Mouse (Mus musculus) kidney, postnatal 0 days (tissue): Measurements from ENCODE around the gene Snhg11. TPM values are rescaled to one million over a fixed set of nuclear protein-coding genes. Genes with fewer than 3 reads are reported as not detected.
"Not testable (repeated sequence)": the region's sequence is repeated elsewhere in the genome, so short reads cannot be mapped to it uniquely, and the experiment has no call there.

ENCODE experiments used
- ATAC-seq: fragments of 200-750 bp; cut with Nextera tagmentation; replicated peaks from 2 replicates; pipeline ENCODE4 v1.8.0; 2017; ENCODE audit warnings: low read depth, moderate number of reproducible peaks, moderate TSS enrichment, moderate library complexity; ENCODE audit not compliant: low FRiP score
- DNase-seq: peaks from one replicate; pipeline ENCODE4 v3.0.0-alpha.2; 2016; ENCODE audit warnings: low spot score
- H3K27ac ChIP-seq: fragments of 300-500 bp; sonication (generic); 2 replicates; pipeline ENCODE4 v1.5.1; 2014; ENCODE audit warnings: mild to moderate bottlenecking
- H3K27me3 ChIP-seq: fragments of 300-500 bp; sonication (generic); 2 replicates; pipeline ENCODE4 v1.6.1; 2014; ENCODE audit warnings: low read length, mixed read lengths; ENCODE audit not compliant: insufficient read depth
- H3K36me3 ChIP-seq: fragments of 300-500 bp; sonication (generic); 2 replicates; pipeline ENCODE4 v1.6.1; 2014; ENCODE audit warnings: low read length, mixed read lengths; ENCODE audit not compliant: insufficient read depth
- H3K4me1 ChIP-seq: fragments of 300-500 bp; sonication (generic); replicated peaks from 2 replicates; pipeline ENCODE4 v1.6.1; 2014; ENCODE audit warnings: antibody characterized with exemption, low read length, mixed read lengths; ENCODE audit not compliant: insufficient read depth
- H3K4me2 ChIP-seq: fragments of 300-500 bp; sonication (generic); 2 replicates; pipeline ENCODE4 v1.6.1; 2014; ENCODE audit warnings: mild to moderate bottlenecking, low read length, moderate library complexity, mixed read lengths
- H3K4me3 ChIP-seq: fragments of 300-500 bp; sonication (generic); replicated peaks from 2 replicates; pipeline ENCODE4 v1.5.1; 2014; ENCODE audit warnings: low read depth, low read length
- H3K9ac ChIP-seq: fragments of 300-500 bp; sonication (generic); 2 replicates; pipeline ENCODE4 v1.6.1; 2014; ENCODE audit warnings: low read depth, low read length
- H3K9me3 ChIP-seq: fragments of 300-500 bp; sonication (generic); replicated peaks from 2 replicates; pipeline ENCODE4 v1.6.1; 2016; ENCODE audit warnings: low read length, inconsistent platforms, mixed read lengths
- CTCF ChIP-seq: IDR thresholded peaks from 2 replicates; pipeline ENCODE4 v1.5.1; 2016; ENCODE audit warnings: antibody characterized with exemption, low read depth, mild to moderate bottlenecking, moderate library complexity
- WGBS: fragments of 180-500 bp; shearing (Covaris S2); extraction: QIAGEN DNeasy Blood & Tissue Kit; methylation state at CpG from one replicate; pipeline ENCODE4 v1.1.7; 2014; 5-methylcytosine and 5-hydroxymethylcytosine counted together
- polyA plus RNA-seq: library from polyadenylated mRNA; unstranded; fragments of >200 nt; fragmentation: Nextera tagmentation; extraction: Ambion mirVana; gene quantifications from 2 replicates; pipeline ENCODE4 v1.2.1, GENCODE M21; 2015

Snhg11 gene
- polyA plus RNA-seq, 1 experiment from 2014 or later = 2.9 TPM

- Histone ChIP-seq H3K36me3 (no peaks in the 10 kb centered on the region), H3K9ac (no peak overlapping the region), H3K27ac (no peak overlapping the region), H3K4me2 (no peak overlapping the region), H3K27me3 (no peaks in the 10 kb centered on the region), H3K4me3 (no peak overlapping the region), H3K9me3 (no peaks in the 10 kb centered on the region), H3K4me1 (no peaks in the 10 kb centered on the region)
- no peak for ATAC-seq
- DNase-seq = no peak
- WGBS = 89% methylated on average over 6 of the region's 6 CpGs
- no peak for TF ChIP-seq CTCF
These were observed 20.9 kb downstream of the Snhg11 start for GRCm38 (mm10) chr2:158396369-158396768.

- H3K9me3 ChIP-seq, H3K4me3 ChIP-seq, H3K4me2 ChIP-seq, ATAC-seq, H3K27me3 ChIP-seq, H3K36me3 ChIP-seq, H3K27ac ChIP-seq, H3K4me1 ChIP-seq, DNase-seq, H3K9ac ChIP-seq: not testable (repeated sequence)
- 60% methylated on average over 13 of the region's 13 CpGs for WGBS
These were observed 21.7 kb downstream of the Snhg11 start for GRCm38 (mm10) chr2:158397140-158397539.

GRCm38 (mm10) chr2:158402915-158403314, 27.5 kb downstream of the Snhg11 start:
- no peaks in the 10 kb centered on the region for H3K36me3 ChIP-seq
- WGBS = 88% methylated on average over 7 of the region's 7 CpGs

GRCm38 (mm10) chr2:158408997-158409594, 33.7 kb downstream of the Snhg11 start:
- ATAC-seq (no peak; the same call in 1 of the 2 replicates), DNase-seq (no peak)
- Histone ChIP-seq H3K9me3 (no peaks in the 10 kb centered on the region), H3K4me1 (0 out of 2 replicates have a peak, but pooled peaks cover 4% of the 10 kb centered on the region), H3K4me3 (peak overlapping the region; percentile 83), H3K36me3 (no peaks in the 10 kb centered on the region), H3K27me3 (no peaks in the 10 kb centered on the region), H3K9ac (peak overlapping the region; percentile 36; the same call in 1 of the 2 replicates), H3K27ac (no peak overlapping the region), H3K4me2 (peak overlapping the region; percentile 61)
- 18% methylated on average over 14 of the region's 14 CpGs for WGBS
- TF ChIP-seq CTCF = no peak

More at GRCm38 (mm10) chr2:158402915-158403314, 27.5 kb downstream of the Snhg11 start:
- Histone ChIP-seq H3K9me3 (no peaks in the 10 kb centered on the region), H3K4me1 (no peaks in the 10 kb centered on the region), H3K27ac (no peak overlapping the region), H3K27me3 (no peaks in the 10 kb centered on the region), H3K4me2 (no peak overlapping the region), H3K4me3 (no peak overlapping the region), H3K9ac (no peak overlapping the region)
- TF ChIP-seq CTCF = no peak
- ATAC-seq (no peak), DNase-seq (no peak)

GRCm38 (mm10) chr2:158409595-158410021, 34.2 kb downstream of the Snhg11 start, which contains the start of gene Ralgapb:
Gene Ralgapb, plus strand, starts transcription at chr2:158409848.
- DNase-seq (peak; percentile 99), ATAC-seq (peak; percentile 91)
- Histone ChIP-seq H3K9me3 (no peaks in the 10 kb centered on the region), H3K4me3 (peak within 1 kb of the TSS; percentile 83), H3K27ac (peak within 1 kb of the TSS; percentile 87), H3K36me3 (no peaks in the 10 kb centered on the region), H3K4me1 (0 out of 2 replicates have a peak, but pooled peaks cover 4% of the 10 kb centered on the region), H3K4me2 (peak within 1 kb of the TSS; percentile 87), H3K9ac (peak within 1 kb of the TSS; percentile 70), H3K27me3 (no peaks in the 10 kb centered on the region)
- under 1% methylated on average over 46 of the region's 46 CpGs for WGBS
- peak; percentile 75 for TF ChIP-seq CTCF

- Histone ChIP-seq H3K36me3 (no peaks in the 10 kb centered on the region), H3K9ac (peak overlapping the region; percentile 70), H3K9me3 (no peaks in the 10 kb centered on the region), H3K27ac (peak overlapping the region; percentile 87), H3K4me3 (peak overlapping the region; percentile 83), H3K4me2 (peak overlapping the region; percentile 87), H3K27me3 (no peaks in the 10 kb centered on the region), H3K4me1 (0 out of 2 replicates have a peak, but pooled peaks cover 4% of the 10 kb centered on the region)
- 2% methylated on average over 65 of the region's 67 CpGs for WGBS
- TF ChIP-seq CTCF = peak; percentile 30; the same call in 1 of the 2 replicates
- DNase-seq (peak; percentile 32), ATAC-seq (peak; percentile 29)
These were observed 34.9 kb downstream of the Snhg11 start for GRCm38 (mm10) chr2:158410022-158411014.
